Mouse (Mus musculus): ENCODE data around the gene Lamb3. TPM values are rescaled to one million over a fixed set of nuclear protein-coding genes. Genes with fewer than 3 reads are reported as not detected.
A peak's percentile ranks its signal among the peaks of the same experiment; 100 is the strongest.

The Lamb3 gene
- total RNA-seq, 2 experiments from 2014 or later = 1.2 to 1.8 TPM

DNA sequence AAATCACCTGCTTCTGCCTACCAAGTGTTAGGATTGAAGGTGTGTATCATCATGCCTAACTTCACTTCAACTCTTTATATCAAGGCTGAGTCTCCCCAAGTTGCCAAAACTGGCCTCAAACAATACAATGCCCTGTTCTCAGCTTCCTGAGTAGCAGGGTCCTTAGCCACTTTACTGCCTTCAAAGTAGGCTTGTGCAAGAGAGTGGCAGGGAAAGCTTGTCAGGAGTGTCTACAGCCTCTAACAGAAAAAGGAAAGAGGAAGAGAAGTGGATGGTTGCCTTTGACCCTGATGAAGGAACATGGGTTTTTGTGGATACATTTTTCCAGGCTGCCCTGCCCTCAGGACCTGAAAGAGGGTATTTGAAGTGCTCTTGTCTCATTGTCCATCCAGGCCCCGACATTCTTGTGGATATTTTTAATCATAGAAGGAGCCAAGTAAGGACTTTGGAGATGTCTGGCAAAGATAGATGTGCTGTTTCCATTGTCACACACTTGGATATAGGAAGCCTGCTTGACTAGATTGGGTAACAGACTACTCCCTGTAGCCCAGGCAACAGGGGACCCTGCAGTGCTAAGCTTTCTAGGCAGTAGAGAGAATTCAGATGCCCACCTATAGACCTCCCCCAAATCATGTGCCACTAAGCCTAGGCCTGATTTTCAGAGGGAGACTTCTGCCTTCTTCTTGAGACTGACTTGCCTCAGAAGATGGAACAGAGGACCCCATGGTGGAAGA is 102.5 kb downstream of the Lamb3 start:
- DNase-seq (ENCODE audit: low spot score in 2 of 2) = no peak

- DNase-seq (ENCODE audit: low spot score in 2 of 2) = no peak
These were observed 103.1 kb downstream of the Lamb3 start for GRCm38 (mm10) chr1:193310519-193311085.

DNA sequence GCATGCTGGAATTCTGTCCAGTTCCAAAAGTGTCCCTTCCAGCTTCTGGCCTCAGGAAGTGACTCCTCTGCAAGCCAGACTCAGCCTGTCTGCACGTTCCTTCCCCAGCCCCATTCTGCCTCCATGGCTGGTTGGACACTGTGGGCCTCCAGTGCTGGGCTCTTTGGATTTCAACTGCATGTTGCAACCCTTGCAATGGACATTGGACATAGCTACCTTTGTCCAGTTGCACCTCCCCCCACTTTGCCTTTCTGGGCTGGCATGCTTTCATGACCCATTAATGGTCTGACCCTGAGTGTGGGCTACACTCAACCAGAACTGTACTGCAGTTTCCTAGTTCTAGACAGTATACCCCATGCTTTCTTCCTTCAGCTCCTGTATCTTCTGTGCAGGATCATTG is 104.1 kb downstream of the Lamb3 start:
- no peak for DNase-seq (ENCODE audit: low spot score in 2 of 2)

GRCm38 (mm10) chr1:193315705-193316357 is 108.3 kb downstream of the Lamb3 start:
- DNase-seq (ENCODE audit: low spot score in 2 of 2) = peak; percentile 51 to 58

DNA sequence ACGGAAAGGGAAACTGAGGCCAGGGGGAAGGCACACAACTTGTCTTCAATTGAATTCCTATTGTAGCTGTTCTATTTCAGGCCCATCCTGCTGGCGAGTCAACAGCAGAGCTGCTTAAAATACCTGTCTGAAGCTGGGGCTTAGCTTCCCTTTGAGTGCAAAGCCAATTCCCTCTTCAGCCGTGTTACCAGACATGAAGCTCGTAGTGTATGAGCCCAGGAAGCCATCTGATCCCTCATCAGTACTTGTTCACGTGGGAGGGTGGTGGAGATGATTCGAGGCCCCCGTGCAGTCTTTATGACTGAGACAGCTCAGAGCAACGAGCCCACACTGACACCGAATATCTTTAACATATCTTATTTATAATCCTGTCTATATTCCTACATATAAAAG is 108.9 kb downstream of the Lamb3 start:
- DNase-seq (ENCODE audit: low spot score in 2 of 2) = no peak

GRCm38 (mm10) chr1:193317159-193317559 is 109.7 kb downstream of the Lamb3 start:
- DNase-seq (ENCODE audit: low spot score in 2 of 2) = peak; percentile 46 to 67

- DNase-seq (ENCODE audit: low spot score in 2 of 2) = no peak
These were observed 112.2 kb downstream of the Lamb3 start for GRCm38 (mm10) chr1:193319721-193320120.

GRCm38 (mm10) chr1:193320398-193320797 is 112.9 kb downstream of the Lamb3 start:
- DNase-seq (ENCODE audit: low spot score in 2 of 2) = no peak

DNA sequence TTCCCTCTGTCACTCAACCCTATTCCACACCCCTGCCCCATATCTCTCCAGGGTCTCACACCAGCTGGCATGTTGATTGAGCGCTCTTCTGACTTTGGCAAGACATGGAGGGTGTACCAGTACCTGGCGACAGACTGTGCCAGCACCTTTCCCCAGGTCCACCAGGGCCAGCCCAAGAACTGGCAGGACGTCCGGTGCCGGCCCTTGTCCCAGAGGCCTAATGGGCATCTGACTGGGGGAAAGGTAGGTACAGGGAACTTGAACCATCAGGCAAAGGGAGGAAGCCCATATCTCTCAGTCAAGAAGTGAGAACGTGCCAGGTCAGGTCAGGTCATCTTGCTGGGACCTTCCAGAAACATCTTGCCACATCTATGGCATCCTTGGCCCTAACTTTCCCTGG is 116.2 kb downstream of the Lamb3 start:
- no peak for DNase-seq (ENCODE audit: low spot score in 2 of 2)

DNA sequence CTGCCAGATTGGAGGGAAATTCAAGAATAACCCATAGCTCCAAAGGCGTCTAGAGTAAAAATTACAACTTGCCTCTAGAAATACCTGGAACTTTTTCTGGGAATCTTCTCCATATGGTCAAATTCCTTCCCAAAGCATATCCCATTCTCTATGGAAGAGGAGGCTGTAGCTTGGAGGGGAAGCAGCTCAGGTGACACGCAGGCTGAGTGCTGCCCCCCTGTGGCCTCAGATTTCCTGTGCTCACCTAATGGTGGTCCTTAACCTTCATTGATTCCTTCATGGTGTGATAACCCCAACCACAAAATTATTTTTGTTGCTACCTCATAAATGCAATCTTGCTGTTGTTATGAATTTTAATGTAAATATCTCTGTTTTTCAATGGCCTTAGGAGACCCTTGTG is 116.7 kb downstream of the Lamb3 start:
- DNase-seq (ENCODE audit: low spot score in 2 of 2) = peak; percentile 58 to 72

GRCm38 (mm10) chr1:193325891-193326290 is 118.4 kb downstream of the Lamb3 start:
- DNase-seq (ENCODE audit: low spot score in 2 of 2) = no peak

GRCm38 (mm10) chr1:193326456-193327145 is 119.1 kb downstream of the Lamb3 start:
- no peak for DNase-seq (ENCODE audit: low spot score in 2 of 2)

DNA sequence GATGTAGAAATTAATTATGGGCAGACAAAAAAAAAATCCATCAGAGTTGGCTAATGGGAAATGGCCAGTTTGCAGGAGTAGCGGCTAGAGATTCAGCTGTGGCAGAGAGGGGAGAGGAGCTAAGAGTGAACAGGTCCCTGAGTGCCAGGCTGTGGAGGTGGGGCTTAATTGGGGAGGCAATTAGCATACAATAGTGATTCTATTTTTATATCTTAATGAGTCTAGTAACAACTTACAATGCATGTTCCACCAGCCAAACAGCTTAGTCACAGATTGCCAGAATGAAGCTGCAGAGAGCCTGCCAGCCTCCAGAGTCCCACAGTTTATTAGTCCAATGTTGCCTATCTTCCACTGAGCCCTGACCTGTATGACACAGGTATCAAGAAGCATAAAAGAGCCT is 119.7 kb downstream of the Lamb3 start:
- no peak for DNase-seq (ENCODE audit: low spot score in 2 of 2)

- no peak for DNase-seq (ENCODE audit: low spot score in 2 of 2)
These were observed 120.2 kb downstream of the Lamb3 start for GRCm38 (mm10) chr1:193327686-193328085.

DNA sequence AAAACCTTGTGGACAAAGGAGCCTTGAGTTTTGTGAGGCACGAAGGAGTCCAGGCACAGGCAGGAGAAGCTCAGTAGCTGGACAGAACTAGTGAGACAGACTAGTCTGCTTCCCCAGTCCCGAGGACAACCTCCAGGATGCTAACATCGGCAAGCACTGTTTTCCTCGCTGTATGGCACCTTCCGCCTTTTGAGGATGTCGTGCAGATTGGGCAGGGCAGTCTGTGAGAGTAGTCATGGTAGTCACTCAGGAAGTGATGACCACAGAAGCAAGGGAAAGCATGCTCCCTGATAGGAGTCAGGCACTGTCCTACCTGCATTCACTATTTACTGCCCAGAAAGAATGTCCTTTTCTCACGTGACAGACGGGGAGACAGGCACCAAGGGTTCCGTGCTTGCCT is 122.1 kb downstream of the Lamb3 start:
- no peak for DNase-seq (ENCODE audit: low spot score in 2 of 2)

DNA sequence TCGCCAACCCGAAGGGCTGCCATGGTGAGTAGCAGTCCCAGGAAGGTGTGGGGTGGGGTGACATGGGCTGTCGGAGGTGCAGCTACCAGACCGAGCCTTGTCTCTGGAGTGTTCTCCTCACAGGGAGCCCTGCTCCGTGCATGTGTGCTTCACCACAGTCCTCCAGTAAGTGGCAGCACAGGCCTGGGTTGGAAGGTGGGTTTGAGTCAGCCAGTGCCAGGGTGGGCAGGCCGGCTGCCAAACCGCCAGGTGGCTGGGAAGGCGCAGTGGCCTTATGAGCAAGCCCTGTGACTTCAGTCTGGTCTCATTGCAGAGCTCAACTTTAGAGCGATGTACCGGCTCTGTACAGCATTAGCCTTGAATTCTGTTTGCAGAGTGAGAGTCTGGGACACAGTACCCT is 122.7 kb downstream of the Lamb3 start:
- peak; percentile 94 to 95 for DNase-seq (ENCODE audit: low spot score in 2 of 2)

DNA sequence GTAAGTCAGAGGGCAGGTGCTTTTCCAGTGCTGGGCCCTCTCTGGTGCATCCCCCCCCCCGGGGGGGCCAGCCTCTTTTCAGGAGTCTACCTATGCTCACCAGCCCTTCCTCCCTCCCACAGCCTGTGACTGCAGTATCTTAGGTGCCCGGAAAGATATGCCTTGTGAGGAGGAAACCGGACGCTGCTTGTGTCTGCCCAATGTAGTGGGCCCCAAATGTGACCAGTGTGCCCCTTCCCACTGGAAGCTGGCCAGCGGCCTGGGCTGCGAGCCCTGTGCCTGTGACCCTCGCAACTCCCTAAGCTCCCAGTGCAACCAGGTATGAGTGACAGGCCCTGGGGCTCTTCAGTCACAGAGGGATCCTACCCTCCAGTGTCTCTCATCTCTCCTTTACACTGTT is 123.1 kb downstream of the Lamb3 start:
- DNase-seq (ENCODE audit: low spot score in 2 of 2) = no peak

DNA sequence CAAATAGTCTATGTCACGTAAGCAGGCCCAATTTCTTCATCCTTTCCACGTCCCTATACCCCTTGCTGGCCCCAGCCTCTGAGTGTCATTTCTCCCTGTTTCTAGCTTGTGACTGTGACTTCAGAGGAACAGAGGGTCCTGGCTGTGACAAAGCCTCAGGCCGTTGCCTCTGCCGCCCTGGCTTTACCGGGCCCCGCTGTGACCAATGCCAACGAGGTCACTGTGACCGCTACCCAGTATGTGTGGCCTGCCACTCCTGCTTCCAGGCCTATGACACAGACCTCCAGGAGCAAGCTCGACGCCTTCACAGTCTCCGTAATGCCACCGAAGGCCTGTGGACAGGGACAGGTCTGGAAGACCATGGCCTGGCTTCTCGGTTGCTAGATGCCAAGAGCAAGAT is 124.5 kb downstream of the Lamb3 start:
- no peak for DNase-seq (ENCODE audit: low spot score in 2 of 2)

GRCm38 (mm10) chr1:193332671-193333070 is 125.2 kb downstream of the Lamb3 start:
- no peak for DNase-seq (ENCODE audit: low spot score in 2 of 2)

GRCm38 (mm10) chr1:193333776-193334175 is 126.3 kb downstream of the Lamb3 start:
- DNase-seq (ENCODE audit: low spot score in 2 of 2) = no peak

DNA sequence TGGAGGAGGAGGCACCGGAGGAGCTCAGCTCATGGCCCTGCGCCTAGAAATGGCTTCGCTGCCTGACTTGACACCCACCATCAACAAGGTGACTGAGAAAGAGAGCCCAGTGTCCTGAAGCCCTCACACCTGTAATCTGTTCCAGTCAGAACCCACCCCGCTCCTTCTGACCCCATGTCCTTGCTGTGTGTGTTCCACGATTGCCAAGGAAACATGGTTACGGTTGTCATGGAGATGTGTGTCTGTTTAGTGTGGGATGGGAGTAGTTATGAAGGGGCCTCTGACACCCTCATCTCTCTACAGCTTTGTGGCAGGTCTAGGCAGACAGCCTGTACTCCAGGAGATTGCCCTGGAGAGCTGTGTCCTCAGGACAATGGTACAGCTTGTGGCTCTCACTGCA is 127.0 kb downstream of the Lamb3 start:
- no peak for DNase-seq (ENCODE audit: low spot score in 2 of 2)

Measured in layer of hippocampus, postnatal 10 days (tissue).